Mouse (Mus musculus) central nervous system, embryonic 14 days (tissue): ENCODE data around the gene Lcn11. TPM values are rescaled to one million over a fixed set of nuclear protein-coding genes. Genes with fewer than 3 reads are reported as not detected.

ENCODE experiments used
- polyA plus RNA-seq: library from polyadenylated mRNA; depleted of rRNA; stranded (reverse); fragments of >200 nt; gene quantifications from 2 replicates; pipeline ENCODE4 v1.2.3, GENCODE M21; 2012; rRNA removed

Gene Lcn11
- not detected in 2 replicates for polyA plus RNA-seq

GRCm38 (mm10) chr2:25776717-25777116, at the start of gene Lcn11:
TSS of gene Lcn11 (plus strand) at chr2:25777017.

GRCm38 (mm10) chr2:25736709-25737108, 40.1 kb upstream of the Lcn11 start, which contains the start of gene Obp2b:
TSS of gene Obp2b (plus strand) at chr2:25737009.

GRCm38 (mm10) chr2:25765269-25765668, 11.5 kb upstream of the Lcn11 start, which contains the start of gene Lcn3:
TSS of gene Lcn3 (plus strand) at chr2:25765569.

GRCm38 (mm10) chr2:25781957-25782356, 5.1 kb downstream of the Lcn11 start, which contains the start of gene Gm13539:
TSS of gene Gm13539 (plus strand) at chr2:25782257.

GRCm38 (mm10) chr2:25815748-25816147, 38.9 kb downstream of the Lcn11 start, which contains the start of gene Glt6d1:
TSS of gene Glt6d1 (minus strand) at chr2:25815848.

GRCm38 (mm10) chr2:25822806-25823205, 46.0 kb downstream of the Lcn11 start, which contains the start of gene Lcn9:
TSS of gene Lcn9 (plus strand) at chr2:25823153.

Other genes starting within 250 kb of the Lcn11 start
- gene Traf2, start 230.1 kb upstream of the Lcn11 start, polyA plus RNA-seq: 13.1 and 14.5 TPM in 2 replicates
- 199 and 206 TPM in 2 replicates for gene Edf1, start 219.2 kb upstream of the Lcn11 start, polyA plus RNA-seq
- 6.3 and 6.6 TPM in 2 replicates for gene Mamdc4, start 202.2 kb upstream of the Lcn11 start, polyA plus RNA-seq
- gene Phpt1, start 201.8 kb upstream of the Lcn11 start, polyA plus RNA-seq: 181 and 195 TPM in 2 replicates
- gene Ajm1, start 195.3 kb upstream of the Lcn11 start, polyA plus RNA-seq: 15.8 and 18.1 TPM in 2 replicates
- gene Rabl6, start 168.5 kb upstream of the Lcn11 start, polyA plus RNA-seq: 83.7 and 90.9 TPM in 2 replicates
- 0.01 TPM in 1 of 2 replicates, not detected in the other for gene Ccdc183, start 159.3 kb upstream of the Lcn11 start, polyA plus RNA-seq
- gene Tmem141, start 155.0 kb upstream of the Lcn11 start, polyA plus RNA-seq: 27.9 and 35.4 TPM in 2 replicates
- gene Fcna, start 149.0 kb upstream of the Lcn11 start, polyA plus RNA-seq: 1.1 TPM in 2 replicates
- gene Lcn8, start 123.9 kb upstream of the Lcn11 start, polyA plus RNA-seq: not detected in 2 replicates
- not detected in 2 replicates for gene Lcn5, start 119.1 kb upstream of the Lcn11 start, polyA plus RNA-seq
- gene Lcn6, start 100.2 kb upstream of the Lcn11 start, polyA plus RNA-seq: not detected in 2 replicates
- not detected in 2 replicates for gene Lcn10, start 94.3 kb upstream of the Lcn11 start, polyA plus RNA-seq
- gene Obp2a, start 77.0 kb upstream of the Lcn11 start, polyA plus RNA-seq: not detected in 2 replicates
- gene Bmyc, start 70.3 kb upstream of the Lcn11 start, polyA plus RNA-seq: 70.7 and 77.4 TPM in 2 replicates
- gene Obp2b, start 40.0 kb upstream of the Lcn11 start, polyA plus RNA-seq: not detected in 2 replicates
- not detected in 2 replicates for gene Lcn3, start 11.4 kb upstream of the Lcn11 start, polyA plus RNA-seq
- not detected in 2 replicates for gene Gm13539, start 5.2 kb downstream of the Lcn11 start, polyA plus RNA-seq
- gene Glt6d1, start 38.8 kb downstream of the Lcn11 start, polyA plus RNA-seq: not detected in 2 replicates
- not detected in 2 replicates for gene Lcn9, start 46.1 kb downstream of the Lcn11 start, polyA plus RNA-seq
- gene Sohlh1, start 70.2 kb downstream of the Lcn11 start, polyA plus RNA-seq: not detected in 2 replicates
- gene Kcnt1, start 86.7 kb downstream of the Lcn11 start, polyA plus RNA-seq: 50.7 and 54.5 TPM in 2 replicates
- 47.5 and 49.6 TPM in 2 replicates for gene Camsap1, start 206.3 kb downstream of the Lcn11 start, polyA plus RNA-seq
- 91.3 and 92.9 TPM in 2 replicates for gene Ubac1, start 244.7 kb downstream of the Lcn11 start, polyA plus RNA-seq